Mouse (Mus musculus) gastrocnemius, postnatal 36 days (tissue): ENCODE measurements at regions not wholly inside any gene's neighbourhood (a gene's known extent, or its start where the extent isn't known, plus 50 kb on each side); places are given as distances from the start of the nearest gene placed in this dataset.

Source experiments
- DNase-seq, 2 experiments: peaks; one replicate each; pipeline ENCODE4 v3.0.0; 2022
- intact Hi-C: fragments of 180-260 bp; cut with DNase I; formaldehyde crosslinking; loops from one replicate; pipeline ENCODE4 v1.15.1; 2025

- intact Hi-C loops = no loop called here
- no peak for DNase-seq
Observed at GRCm38 (mm10) chr17:47230715-47231114, 138.0 kb upstream of the Mrps10 start.

GRCm38 (mm10) chr17:47226391-47226790 is 142.3 kb upstream of the Mrps10 start:
- intact Hi-C loops = no loop called here
- no peak for DNase-seq

GRCm38 (mm10) chr17:47225306-47226269 is 143.1 kb upstream of the Mrps10 start:
- intact Hi-C loops = no loop called here
- DNase-seq = no peak

GRCm38 (mm10) chr17:47221068-47221796 is 147.5 kb upstream of the Mrps10 start:
- no peak for DNase-seq
- intact Hi-C loops = no loop called here

- no peak for DNase-seq
- intact Hi-C loops = no loop called here
Observed at GRCm38 (mm10) chr17:47219846-47220245, 148.8 kb upstream of the Mrps10 start.

GRCm38 (mm10) chr17:47216490-47216889 is 152.2 kb upstream of the Mrps10 start:
- intact Hi-C loops = no loop called here
- no peak for DNase-seq

- intact Hi-C loops = loop anchor here (2.0 kb wide), 1 partner anchor 53 kb away; no protein-coding TSS in a partner anchor
Observed at GRCm38 (mm10) chr17:47215841-47216240, 152.8 kb upstream of the Mrps10 start.

GRCm38 (mm10) chr17:47214111-47214510 is 154.6 kb upstream of the Mrps10 start:
- intact Hi-C loops = loop anchor here (2.0 kb wide), 1 partner anchor 55 kb away; no protein-coding TSS in a partner anchor
- no peak for DNase-seq

More at GRCm38 (mm10) chr17:47215841-47216240, 152.8 kb upstream of the Mrps10 start:
- no peak for DNase-seq

- intact Hi-C loops = no loop called here
Observed at GRCm38 (mm10) chr17:47210441-47211196, 158.1 kb upstream of the Mrps10 start.

GRCm38 (mm10) chr17:47208886-47209585 is 159.7 kb upstream of the Mrps10 start:
- no peak for DNase-seq
- intact Hi-C loops = no loop called here

More at GRCm38 (mm10) chr17:47210441-47211196, 158.1 kb upstream of the Mrps10 start:
- no peak for DNase-seq

- intact Hi-C loops = no loop called here
Observed at GRCm38 (mm10) chr17:47207471-47207870, 161.2 kb upstream of the Mrps10 start.

GRCm38 (mm10) chr17:47204470-47205162 is 164.1 kb upstream of the Mrps10 start:
- no peak for DNase-seq
- intact Hi-C loops = no loop called here

More at GRCm38 (mm10) chr17:47207471-47207870, 161.2 kb upstream of the Mrps10 start:
- DNase-seq = no peak

- intact Hi-C loops = no loop called here
- DNase-seq = no peak
Observed at GRCm38 (mm10) chr17:47199206-47199605, 169.5 kb upstream of the Mrps10 start.

- DNase-seq = peak in 1 of 2 experiments; percentile 19
- intact Hi-C loops = no loop called here
Observed at GRCm38 (mm10) chr17:47197957-47198356, 170.7 kb upstream of the Mrps10 start.

- DNase-seq = no peak
- intact Hi-C loops = no loop called here
Observed at GRCm38 (mm10) chr17:47196992-47197391, 171.7 kb upstream of the Mrps10 start.

GRCm38 (mm10) chr17:47195981-47196380 is 172.7 kb upstream of the Mrps10 start:
- intact Hi-C loops = no loop called here
- DNase-seq = no peak

GRCm38 (mm10) chr17:47194463-47195012 is 174.1 kb upstream of the Mrps10 start:
- intact Hi-C loops = no loop called here
- no peak for DNase-seq

GRCm38 (mm10) chr17:47191416-47191815 is 177.3 kb upstream of the Mrps10 start:
- intact Hi-C loops = no loop called here
- no peak for DNase-seq

- no peak for DNase-seq
- intact Hi-C loops = no loop called here
Observed at GRCm38 (mm10) chr17:47189770-47190169, 178.9 kb upstream of the Mrps10 start.
